Mouse (Mus musculus) left cerebral cortex, adult 8-10 months (tissue): ENCODE data around the gene Eif1. TPM values are rescaled to one million over a fixed set of nuclear protein-coding genes. Genes with fewer than 3 reads are reported as not detected.
"Not testable (repeated sequence)": the region's sequence is repeated elsewhere in the genome, so short reads cannot be mapped to it uniquely, and the experiment has no call there.

Experiments
- DNase-seq, 2 experiments: peaks; one replicate each; pipeline ENCODE4 v3.0.0; 2022; ENCODE audit warnings: low spot score in 2 of 2
- total RNA-seq, 4 experiments: library from RNA; stranded (reverse); gene quantifications; 2 replicates each; pipeline ENCODE4 v1.2.4; 2022

The Eif1 gene
- total RNA-seq, 4 experiments from 2014 or later: 753 to 824 (median 763) TPM

DNA sequence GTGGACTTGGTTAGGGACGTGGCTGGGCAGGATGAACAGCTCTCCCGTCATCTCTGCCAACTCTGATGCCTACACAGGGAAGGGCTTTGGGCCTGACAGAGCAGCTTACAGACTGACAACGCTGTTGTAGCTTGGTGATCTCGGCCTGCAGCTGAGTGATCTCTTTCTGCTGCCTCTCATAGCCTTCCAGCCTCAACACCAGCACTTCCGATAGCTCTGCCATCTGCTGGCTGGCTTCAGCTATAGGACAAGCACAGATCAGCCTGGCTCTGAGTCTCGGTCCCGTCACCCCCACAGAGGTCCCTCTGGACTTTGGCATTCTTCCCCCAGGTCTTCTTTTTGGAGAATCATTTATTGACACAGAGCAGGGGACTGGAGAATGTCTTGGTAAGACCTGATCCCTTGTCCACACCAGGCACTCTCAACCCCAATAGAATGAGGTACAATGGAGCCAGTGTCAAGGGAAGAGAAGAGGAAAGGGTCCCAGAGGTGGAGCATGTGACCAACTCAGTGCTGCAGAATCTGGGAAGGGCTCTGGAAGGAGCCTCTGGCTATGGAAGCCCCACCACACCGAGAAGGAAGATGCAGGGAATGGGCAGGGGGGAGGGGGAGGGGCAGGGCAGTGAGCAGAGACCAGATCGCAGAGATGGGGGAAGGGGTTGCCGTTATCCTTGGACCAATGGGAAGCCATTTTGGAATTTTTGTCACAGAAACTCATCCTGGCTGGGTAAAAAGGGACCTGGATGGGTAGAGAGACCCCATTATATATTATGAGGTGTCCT, 32.6 kb downstream of the Eif1 start:
- DNase-seq: no peak

DNA sequence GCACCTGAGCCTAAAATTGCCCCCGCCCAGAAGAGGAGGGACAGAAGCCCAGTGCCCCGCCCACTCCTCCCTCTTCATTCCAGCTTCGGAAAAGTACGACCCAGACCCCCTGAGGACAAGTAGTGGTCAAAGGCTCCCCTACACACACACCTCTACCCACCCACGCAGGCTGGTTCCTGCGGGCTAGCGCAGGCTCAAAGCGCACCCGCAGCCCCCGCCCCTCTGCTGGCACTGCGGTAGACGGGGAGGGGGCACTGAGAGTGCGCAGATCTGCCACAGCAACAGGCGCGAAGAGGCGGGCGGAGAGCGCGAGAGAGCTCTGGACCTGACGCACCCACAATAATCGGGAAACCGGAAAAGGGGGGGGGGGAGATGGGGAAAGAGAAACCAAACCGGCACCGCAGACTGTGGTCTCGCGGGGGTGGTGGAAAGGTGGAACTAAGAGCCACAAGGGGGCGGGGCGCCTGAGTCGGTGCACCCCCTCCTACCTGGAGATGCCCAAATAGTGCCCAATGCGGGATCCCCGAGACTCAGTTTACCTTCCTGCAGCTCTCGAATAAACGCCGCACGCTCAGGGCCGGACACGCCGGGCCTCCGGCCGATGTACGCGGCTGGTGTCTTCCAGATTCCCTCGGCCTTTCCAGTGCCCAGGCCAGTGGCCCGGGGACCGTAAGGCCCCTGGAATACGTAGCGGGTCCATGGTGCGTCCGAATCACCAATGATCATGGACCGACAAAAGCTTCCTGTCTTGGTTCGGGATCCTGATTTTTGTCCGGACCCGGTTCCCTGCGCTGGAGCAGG, 35.7 kb downstream of the Eif1 start:
- peak in 1 of 2 experiments; percentile 61 for DNase-seq

DNA sequence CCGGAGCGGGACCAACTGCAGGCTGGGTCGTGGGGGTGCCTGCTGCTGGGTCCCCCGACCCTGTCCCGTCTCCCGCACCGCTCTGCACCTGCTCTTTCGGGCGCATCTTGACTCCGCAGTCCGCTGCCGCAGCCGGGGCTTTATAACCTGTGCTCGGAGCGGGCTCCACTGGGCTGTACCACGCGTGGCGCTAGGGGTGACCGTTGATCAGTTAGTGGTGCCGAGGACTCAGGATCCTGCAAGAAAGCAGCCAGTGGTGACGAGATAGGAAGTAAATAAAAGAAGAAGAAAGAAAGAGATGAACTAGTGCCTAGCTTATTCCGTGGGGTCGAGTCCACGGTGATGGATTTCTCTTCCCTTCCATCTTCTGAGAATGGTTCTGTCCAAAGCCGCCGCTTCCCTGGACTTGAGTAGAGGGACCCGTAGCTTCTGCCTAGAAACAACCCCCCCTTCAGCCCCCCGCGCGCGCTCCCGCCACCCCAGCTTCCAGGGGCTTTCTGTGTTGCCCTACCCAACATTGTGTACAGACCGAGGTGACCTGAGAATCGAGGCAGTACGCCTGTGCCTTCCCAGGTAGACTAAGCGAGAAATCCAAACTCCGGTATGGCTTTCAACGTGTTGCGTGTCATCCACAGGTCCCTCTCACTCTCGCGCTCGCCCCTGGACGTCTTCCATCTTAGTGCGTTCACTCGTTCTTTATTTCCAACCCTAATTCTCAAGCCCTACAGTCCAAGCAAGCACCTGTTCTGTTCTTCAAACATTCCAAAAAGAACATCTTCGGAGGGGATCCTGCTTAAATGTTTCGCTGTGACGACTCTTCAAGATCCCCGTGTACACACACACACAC, 36.5 kb downstream of the Eif1 start, which contains the start of gene Hap1:
Gene Hap1 (minus strand): TSS at position 157 of the 847 bp plus-strand sequence.
- peak in 1 of 2 experiments; percentile 73 for DNase-seq

DNA sequence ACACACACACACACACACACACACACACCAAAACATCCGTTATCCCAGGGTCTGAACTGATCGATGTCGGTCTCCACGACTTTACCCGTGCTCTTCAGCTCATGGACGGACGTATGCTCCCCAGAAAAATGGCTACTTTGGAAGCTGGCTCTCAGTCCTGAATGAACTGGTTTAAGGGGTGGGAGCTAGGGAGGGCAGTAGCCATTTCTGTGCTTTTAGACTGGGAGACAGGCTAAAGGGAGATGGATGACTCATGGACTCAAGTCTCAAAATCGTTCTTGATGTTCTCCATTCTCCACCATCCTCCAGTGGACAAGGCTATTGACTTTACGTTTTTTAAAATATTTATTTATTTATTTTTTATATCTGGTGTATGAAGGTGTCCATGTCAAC, 37.1 kb downstream of the Eif1 start:
- DNase-seq: no peak

DNA sequence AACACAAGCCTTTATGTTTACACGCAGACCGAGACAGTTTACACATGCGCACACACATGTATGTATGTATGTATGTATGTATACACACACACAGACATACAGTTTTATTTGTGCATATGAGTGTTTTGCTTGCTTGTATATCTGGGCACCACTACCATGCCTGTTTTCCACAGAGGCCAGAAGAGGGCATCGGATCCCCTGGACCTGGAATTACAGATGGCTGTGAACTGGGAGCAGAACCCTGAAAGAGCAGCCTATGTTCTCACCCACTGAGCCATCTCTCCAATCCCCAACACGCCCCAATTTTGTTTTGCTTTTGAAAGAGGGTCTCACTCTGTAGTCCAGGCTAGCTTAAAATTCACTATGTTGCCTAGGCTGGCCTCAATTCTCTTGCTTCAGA, 37.7 kb downstream of the Eif1 start:
- no peak for DNase-seq

DNA sequence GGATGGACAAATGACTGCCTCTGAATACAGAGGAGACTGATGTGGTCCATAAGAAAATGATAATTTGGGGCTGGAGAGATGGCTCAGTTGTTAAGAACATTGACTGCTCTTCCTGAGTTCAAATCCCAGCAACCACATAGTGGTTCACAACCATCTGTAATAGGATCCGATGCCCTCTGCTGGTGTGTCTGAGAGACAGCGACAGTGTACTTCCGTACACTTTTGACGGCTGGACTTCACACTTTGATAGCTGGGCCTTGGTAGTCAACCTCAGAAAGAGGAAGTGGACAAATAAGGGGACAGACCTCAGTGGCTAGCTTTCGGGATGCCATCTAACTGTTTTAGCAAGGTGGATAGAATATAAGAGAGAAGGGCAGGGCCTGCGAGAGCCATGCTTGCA, 40.5 kb downstream of the Eif1 start:
- no peak for DNase-seq

DNA sequence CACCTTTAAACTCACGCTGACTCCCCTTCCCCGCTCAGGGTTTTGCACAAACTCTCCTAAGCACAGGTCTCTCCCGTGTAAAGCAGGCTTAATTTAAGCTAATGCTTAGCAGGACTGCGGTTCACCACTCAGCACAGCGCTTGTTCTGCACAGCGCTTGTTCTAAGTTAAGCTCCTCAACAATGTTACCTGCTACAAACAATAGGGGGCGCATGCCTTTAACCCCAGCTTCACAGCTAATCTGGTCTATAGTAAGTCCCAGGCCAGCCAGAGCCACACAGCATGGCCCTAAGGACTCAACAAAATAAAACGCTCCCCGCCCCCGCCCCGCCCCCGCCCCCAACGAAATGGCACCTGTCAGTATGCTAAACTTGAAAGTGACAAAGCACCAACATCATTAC, 41.4 kb downstream of the Eif1 start:
- not testable (repeated sequence) for DNase-seq

DNA sequence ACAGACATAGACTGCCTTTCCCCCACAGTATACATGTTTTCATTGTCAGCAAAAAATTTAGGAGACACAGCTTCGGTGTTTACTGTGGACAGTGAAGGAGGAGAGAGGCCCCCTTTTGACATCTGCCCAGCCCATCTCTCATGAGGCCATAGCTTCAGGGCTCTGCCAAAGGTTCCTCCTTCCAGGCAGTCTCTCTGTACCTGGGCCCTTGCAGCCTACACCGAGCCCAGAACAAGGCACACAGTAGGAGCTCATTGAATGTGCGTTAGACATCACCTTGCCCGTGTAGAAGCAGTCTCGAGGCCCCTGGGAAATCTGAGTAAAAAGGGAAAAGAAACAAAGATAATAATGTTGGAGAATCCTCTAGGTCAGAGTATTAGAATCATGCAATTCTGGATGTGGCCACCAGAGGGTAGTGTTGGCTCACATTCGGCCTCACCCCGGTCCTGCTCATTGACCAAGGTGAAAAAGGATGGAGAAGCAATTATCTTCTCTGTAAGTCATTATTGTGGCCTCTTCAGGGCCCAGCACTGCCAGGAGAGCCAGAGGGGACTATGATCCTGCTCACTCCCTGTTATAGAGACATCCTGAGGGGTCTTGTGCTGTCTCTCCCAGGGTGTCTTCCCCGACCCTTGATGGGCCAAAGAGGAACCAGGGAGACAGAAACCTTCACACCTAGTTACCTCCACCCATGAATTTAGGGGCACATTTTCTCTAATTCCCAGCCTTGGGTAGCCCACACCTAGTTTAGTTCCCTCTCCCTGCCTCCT, 42.7 kb downstream of the Eif1 start:
- peak in 1 of 2 experiments; percentile 81 for DNase-seq

DNA sequence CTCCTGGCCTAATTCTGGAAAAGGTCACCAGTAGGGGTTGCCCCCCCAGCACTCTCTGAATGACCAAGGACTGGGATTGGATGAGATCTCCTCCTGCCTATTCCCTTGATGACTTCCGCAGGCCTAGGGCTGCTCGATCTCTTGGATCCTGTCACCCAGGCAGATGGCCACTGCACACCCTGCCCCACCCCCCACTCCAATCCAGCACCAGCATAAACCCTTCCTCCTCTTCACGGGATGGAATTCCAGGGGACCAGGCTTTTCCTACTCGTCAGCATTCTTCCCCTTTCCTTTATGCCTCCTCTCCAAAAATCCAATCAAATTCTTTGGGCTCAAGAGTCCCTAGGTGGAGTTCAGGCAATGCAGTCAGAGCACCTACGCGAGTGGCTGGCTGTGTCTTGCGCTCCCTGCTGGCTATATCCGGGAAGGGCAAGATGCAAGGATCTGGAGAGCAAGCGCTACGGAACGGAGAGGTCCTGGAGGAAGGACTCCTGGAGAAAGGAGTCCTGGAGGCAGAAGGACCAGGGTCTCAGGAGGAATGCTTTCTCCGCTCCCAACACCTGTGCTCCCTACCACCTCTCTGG, 43.4 kb downstream of the Eif1 start:
- peak in 1 of 2 experiments; percentile 58 for DNase-seq

DNA sequence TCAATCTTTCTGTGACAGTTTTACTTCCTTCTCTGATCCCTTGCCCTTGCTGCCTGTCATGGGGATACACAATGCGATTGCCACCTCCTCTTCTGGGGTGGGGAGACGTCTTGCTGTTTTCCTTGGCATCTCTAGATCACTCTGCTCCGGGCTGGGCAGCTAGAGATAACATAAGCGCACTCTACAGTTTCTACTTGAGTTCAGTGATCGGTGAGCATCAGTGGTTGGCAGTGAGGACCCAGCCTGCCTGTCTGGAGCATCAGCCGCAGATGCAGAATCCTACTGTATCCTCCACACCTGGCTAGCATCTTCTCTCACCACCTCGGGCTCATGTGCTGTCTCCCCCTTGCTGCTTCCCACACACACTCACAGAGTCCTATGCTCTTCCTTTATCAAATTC, 49.5 kb downstream of the Eif1 start:
- no peak for DNase-seq

DNA sequence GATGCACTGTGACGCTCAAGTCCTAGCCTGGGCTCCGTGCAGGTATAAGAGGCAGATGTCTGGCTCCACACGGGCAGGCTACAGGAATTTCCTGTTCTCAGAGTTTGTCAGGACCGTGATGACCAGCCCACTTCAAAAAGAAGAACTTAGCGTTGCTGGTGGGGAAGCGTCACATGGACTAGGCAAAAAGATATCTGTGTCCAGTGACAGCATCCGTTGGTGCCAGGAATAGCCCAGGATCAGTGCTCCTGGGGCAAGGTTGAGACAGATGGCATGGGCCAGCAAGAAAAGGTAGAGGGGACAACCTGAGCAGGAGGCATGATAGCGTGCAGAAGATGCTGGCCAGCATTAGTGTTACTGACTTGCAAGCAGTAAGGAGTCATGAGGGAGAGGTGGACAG, 50.1 kb downstream of the Eif1 start:
- no peak for DNase-seq

Other genes with a start within 250 kb of the Eif1 start
- gene Krt32, start 231.7 kb upstream of the Eif1 start, total RNA-seq: not detected
- gene Krt35, start 223.6 kb upstream of the Eif1 start, total RNA-seq: not detected
- gene Krt36, start 214.3 kb upstream of the Eif1 start, total RNA-seq: not detected
- not detected for gene Krt13, start 198.3 kb upstream of the Eif1 start, total RNA-seq
- not detected for gene Krt15, start 184.0 kb upstream of the Eif1 start, total RNA-seq
- gene Krt19, start 171.2 kb upstream of the Eif1 start, total RNA-seq: not detected
- 1 to 10 TPM; 4.2 to 5.0 (median 4.4) TPM for gene Krt9, start 126.6 kb upstream of the Eif1 start, total RNA-seq
- not detected for gene Krt14, start 112.3 kb upstream of the Eif1 start, total RNA-seq
- not detected for gene Krt16, start 71.0 kb upstream of the Eif1 start, total RNA-seq
- under 1 TPM in 1 of 4 experiments, not detected in 3; 0.50 TPM for gene Krt17, start 58.9 kb upstream of the Eif1 start, total RNA-seq
- gene Krt42, start 50.0 kb upstream of the Eif1 start, total RNA-seq: not detected
- gene Gast, start 14.5 kb downstream of the Eif1 start, total RNA-seq: not detected
- 100 to 1,000 TPM; 132 to 184 (median 175) TPM for gene Hap1, start 36.2 kb downstream of the Eif1 start, total RNA-seq
- gene Jup, start 77.9 kb downstream of the Eif1 start, total RNA-seq: 10 to 100 TPM; 54.1 to 58.4 (median 55.9) TPM
- gene P3h4, start 95.0 kb downstream of the Eif1 start, total RNA-seq: 10 to 100 TPM; 10.4 to 12.8 (median 12.3) TPM
- 1 to 10 TPM; 5.2 to 8.3 (median 6.2) TPM for gene Fkbp10, start 95.8 kb downstream of the Eif1 start, total RNA-seq
- 10 to 100 TPM; 46.9 to 52.6 (median 50.0) TPM for gene Nt5c3b, start 121.9 kb downstream of the Eif1 start, total RNA-seq
- 1 to 10 TPM in 2 of 4 experiments, under 1 TPM in 2; 0.84 to 1.4 (median 1.0) TPM for gene Klhl10, start 122.0 kb downstream of the Eif1 start, total RNA-seq
- 10 to 100 TPM; 94.8 to 99.9 (median 97.3) TPM for gene Klhl11, start 152.9 kb downstream of the Eif1 start, total RNA-seq
- gene Acly, start 208.1 kb downstream of the Eif1 start, total RNA-seq: 100 to 1,000 TPM; 150 to 164 (median 156) TPM
- gene Ttc25, start 225.7 kb downstream of the Eif1 start, total RNA-seq: 1 to 10 TPM in 3 of 4 experiments, under 1 TPM in 1; 0.98 to 2.2 (median 1.8) TPM